Mouse (Mus musculus) MEL (cell line): ENCODE measurements around the gene Poc1a. TPM values are rescaled to one million over a fixed set of nuclear protein-coding genes. Genes with fewer than 3 reads are reported as not detected.

Experiments
- DNase-seq: peaks from one replicate; pipeline ENCODE4 v3.0.0; 2011; ENCODE audit warnings: low read depth, low spot score
- H3K27ac ChIP-seq: 2 replicates; pipeline ENCODE4 v1.5.1; 2012; ENCODE audit warnings: low read depth, mild to moderate bottlenecking, control low read depth, low read length, moderate library complexity; ENCODE audit not compliant: control insufficient read depth
- H3K27me3 ChIP-seq, 2 experiments: fragments of 150-350 bp in 1 of 2; sonication (generic) in 1 of 2; 2 replicates each; pipeline ENCODE4 v1.6.1; 2012; ENCODE audit warnings: low read length in 2 of 2, mild to moderate bottlenecking in 2 of 2, improper control_type of control experiment in 1 of 2, moderate library complexity in 1 of 2; ENCODE audit not compliant: insufficient read depth in 2 of 2, control insufficient read depth in 1 of 2
- H3K36me3 ChIP-seq, 2 experiments: 2 replicates each; pipeline ENCODE4 v1.6.1; 2012 to 2014; ENCODE audit warnings: low read length in 2 of 2, improper control_type of control experiment in 1 of 2, inconsistent platforms in 1 of 2, mild to moderate bottlenecking in 1 of 2; ENCODE audit not compliant: insufficient read depth in 2 of 2, control insufficient read depth in 1 of 2
- H3K4me1 ChIP-seq, 2 experiments: fragments of 150-350 bp in 1 of 2; sonication (generic) in 1 of 2; 2 replicates each; pipeline ENCODE4 v1.6.1; 2012; ENCODE audit warnings: low read length in 2 of 2, improper control_type of control experiment in 1 of 2, mild to moderate bottlenecking in 1 of 2; ENCODE audit not compliant: insufficient read depth in 2 of 2, control insufficient read depth in 1 of 2
- H3K4me3 ChIP-seq, 2 experiments: fragments of 150-350 bp in 1 of 2; sonication (generic) in 1 of 2; 2 replicates each; pipeline ENCODE4 v1.5.1; 2012; ENCODE audit warnings: low read depth in 2 of 2, low read length in 2 of 2, mild to moderate bottlenecking in 2 of 2, moderate library complexity in 2 of 2, control low read depth in 1 of 2, improper control_type of control experiment in 1 of 2; ENCODE audit not compliant: control insufficient read depth in 1 of 2, insufficient read depth in 1 of 2
- H3K79me2 ChIP-seq: 2 replicates; pipeline ENCODE4 v1.6.1; 2012; ENCODE audit warnings: mild to moderate bottlenecking, low read length, moderate library complexity; ENCODE audit not compliant: control insufficient read depth, poor library complexity, insufficient read depth
- H3K9ac ChIP-seq: 2 replicates; pipeline ENCODE4 v1.6.1; 2012; ENCODE audit warnings: low read depth, mild to moderate bottlenecking, control low read depth, low read length, moderate library complexity; ENCODE audit not compliant: control insufficient read depth, poor library complexity, severe bottlenecking
- H3K9me3 ChIP-seq: fragments of 150-350 bp; sonication (generic); replicated peaks from 2 replicates; pipeline ENCODE4 v1.6.1; 2012; ENCODE audit warnings: mild to moderate bottlenecking, low read length, improper control_type of control experiment, moderate library complexity; ENCODE audit not compliant: insufficient read depth
- BHLHE40 ChIP-seq: IDR thresholded peaks from 2 replicates; pipeline ENCODE4 v1.6.1; 2012; ENCODE audit warnings: low read depth, mild to moderate bottlenecking, inconsistent platforms, low read length, improper control_type of control experiment, borderline replicate concordance
- CHD2 ChIP-seq: IDR thresholded peaks from 2 replicates; pipeline ENCODE4 v1.6.1; 2011; ENCODE audit warnings: low read length, improper control_type of control experiment
- CTCF ChIP-seq, 3 experiments: IDR thresholded peaks in 2 of 3; conservative IDR thresholded peaks in 1 of 3; 2 replicates each; pipeline ENCODE4 v1.5.1; 2011 to 2012; ENCODE audit warnings: low read length in 3 of 3, low read depth in 2 of 3, mild to moderate bottlenecking in 2 of 3, improper control_type of control experiment in 1 of 3, inconsistent platforms in 1 of 3, mixed read lengths in 1 of 3, moderate library complexity in 1 of 3; ENCODE audit not compliant: control insufficient read depth in 1 of 3, insufficient read depth in 1 of 3, poor library complexity in 1 of 3, severe bottlenecking in 1 of 3
- ELF1 ChIP-seq: IDR thresholded peaks from 2 replicates; pipeline ENCODE4 v1.6.1; 2014; ENCODE audit warnings: low read depth, mild to moderate bottlenecking, inconsistent platforms, low read length, improper control_type of control experiment, moderate library complexity
- EP300 ChIP-seq, 2 experiments: IDR thresholded peaks; 2 replicates each; pipeline ENCODE4 v1.6.1; 2011; ENCODE audit warnings: improper control_type of control experiment in 2 of 2, low read length in 2 of 2, low read depth in 1 of 2, mild to moderate bottlenecking in 1 of 2
- GABPA ChIP-seq: IDR thresholded peaks from 2 replicates; pipeline ENCODE4 v1.6.1; 2012; ENCODE audit warnings: low read depth, mild to moderate bottlenecking, inconsistent platforms, low read length, improper control_type of control experiment, moderate library complexity
- MAFK ChIP-seq: IDR thresholded peaks from 2 replicates; pipeline ENCODE4 v1.6.1; 2011; ENCODE audit warnings: low read depth, mild to moderate bottlenecking, low read length, improper control_type of control experiment, borderline replicate concordance
- MAX ChIP-seq: IDR thresholded peaks from 2 replicates; pipeline ENCODE4 v1.6.1; 2011; ENCODE audit warnings: low read length, improper control_type of control experiment
- MEF2A ChIP-seq: IDR thresholded peaks from 2 replicates; pipeline ENCODE4 v1.6.1; 2014; ENCODE audit warnings: low read depth, mild to moderate bottlenecking, inconsistent platforms, low read length, improper control_type of control experiment; ENCODE audit not compliant: poor library complexity, insufficient replicate concordance, severe bottlenecking; ENCODE audit errors: extremely low read depth
- NELFE ChIP-seq: IDR thresholded peaks from 2 replicates; pipeline ENCODE4 v1.6.1; 2011; ENCODE audit warnings: low read depth, low read length, improper control_type of control experiment
- NRF1 ChIP-seq: IDR thresholded peaks from 2 replicates; pipeline ENCODE4 v1.6.1; 2014; ENCODE audit warnings: low read depth, mild to moderate bottlenecking, inconsistent platforms, low read length, improper control_type of control experiment, moderate library complexity; ENCODE audit not compliant: poor library complexity, insufficient read depth, severe bottlenecking
- POLR2A ChIP-seq, 2 experiments: IDR thresholded peaks; 2 replicates each; pipeline ENCODE4 v1.6.1; 2011 to 2012; ENCODE audit warnings: low read length in 2 of 2, mild to moderate bottlenecking in 2 of 2, control low read depth in 1 of 2, improper control_type of control experiment in 1 of 2, low read depth in 1 of 2, moderate library complexity in 1 of 2; ENCODE audit not compliant: control insufficient read depth in 1 of 2, insufficient read depth in 1 of 2, poor library complexity in 1 of 2
- POLR2AphosphoS2 ChIP-seq: IDR thresholded peaks from 2 replicates; pipeline ENCODE4 v1.6.1; 2011; ENCODE audit warnings: low read length, improper control_type of control experiment
- TCF12 ChIP-seq: IDR thresholded peaks from 2 replicates; pipeline ENCODE4 v1.6.1; 2014; ENCODE audit warnings: low read depth, mild to moderate bottlenecking, inconsistent platforms, low read length, improper control_type of control experiment, moderate library complexity
- UBTF ChIP-seq: IDR thresholded peaks from 2 replicates; pipeline ENCODE4 v1.6.1; 2012; ENCODE audit warnings: low read depth, mild to moderate bottlenecking, inconsistent platforms, low read length, improper control_type of control experiment, moderate library complexity, borderline replicate concordance; ENCODE audit not compliant: insufficient read depth
- USF1 ChIP-seq: IDR thresholded peaks from 2 replicates; pipeline ENCODE4 v1.6.1; 2014; ENCODE audit warnings: low read depth, mild to moderate bottlenecking, inconsistent platforms, low read length, improper control_type of control experiment, moderate library complexity
- ZNF384 ChIP-seq: IDR thresholded peaks from 2 replicates; pipeline ENCODE4 v1.6.1; 2012; ENCODE audit warnings: low read depth, mild to moderate bottlenecking, inconsistent platforms, low read length, improper control_type of control experiment
- polyA plus RNA-seq, 2 experiments: library from polyadenylated mRNA; stranded (reverse) in 1 of 2; unstranded in 1 of 2; fragments of >175 nt in 1 of 2; fragments of >200 nt in 1 of 2; gene quantifications; 2 replicates each; pipeline versions ENCODE4 v1.2.1 to v1.2.4; 2012; ENCODE audit warnings: low replicate concordance in 2 of 2, low read depth in 1 of 2; ENCODE audit not compliant: insufficient read length in 2 of 2, insufficient read depth in 1 of 2, missing spikeins in 1 of 2
- total RNA-seq: library from RNA; depleted of rRNA; stranded (reverse); fragments of 300-350 nt; gene quantifications from 2 replicates; pipeline ENCODE4 v1.2.3, GENCODE M21; 2012

Gene Poc1a
- total and polyA plus RNA-seq, 3 experiments: 33.8 to 41.3 TPM; not detected in 1

- Histone ChIP-seq H3K79me2 (no peaks in the 10 kb centered on the region), H3K9ac (no peak overlapping the region), H3K27me3 (no peaks in the 10 kb centered on the region), H3K27ac (no peak overlapping the region), H3K4me3 (no peak overlapping the region), H3K4me1 (no peaks in the 10 kb centered on the region), H3K9me3 (no peaks in the 10 kb centered on the region), H3K36me3 (peaks cover 0 to 7% of the 10 kb centered on the region in 2 experiments; a peak in 1 of 4 replicates)
- TF ChIP-seq MEF2A: no peak
- TF ChIP-seq TCF12: no peak
- TF ChIP-seq ELF1: no peak
- no peak for TF ChIP-seq USF1
- no peak for TF ChIP-seq CTCF (IDR thresholded peaks at IDR 0.05 in 2 of 3, conservative IDR thresholded peaks at IDR 0.05 in 1 of 3; ENCODE audit: control insufficient read depth in 1 of 3, insufficient read depth in 1 of 3, low read depth in 2 of 3, low read length in 3 of 3, poor library complexity in 1 of 3, severe bottlenecking in 1 of 3)
- TF ChIP-seq BHLHE40: no peak
- no peak for TF ChIP-seq GABPA
- no peak for TF ChIP-seq MAFK
- no peak for TF ChIP-seq POLR2A (IDR thresholded peaks at IDR 0.05; ENCODE audit: control insufficient read depth in 1 of 2, insufficient read depth in 1 of 2, low read depth in 1 of 2, low read length in 2 of 2, poor library complexity in 1 of 2)
- TF ChIP-seq NRF1: no peak
- no peak for TF ChIP-seq NELFE
- TF ChIP-seq MAX: no peak
- no peak for TF ChIP-seq POLR2AphosphoS2
- no peak for TF ChIP-seq UBTF
- TF ChIP-seq ZNF384: no peak
- TF ChIP-seq CHD2: no peak
- no peak for DNase-seq
Measured at GRCm38 (mm10) chr9:106237878-106238277, 43.0 kb upstream of the Poc1a start.

DNA sequence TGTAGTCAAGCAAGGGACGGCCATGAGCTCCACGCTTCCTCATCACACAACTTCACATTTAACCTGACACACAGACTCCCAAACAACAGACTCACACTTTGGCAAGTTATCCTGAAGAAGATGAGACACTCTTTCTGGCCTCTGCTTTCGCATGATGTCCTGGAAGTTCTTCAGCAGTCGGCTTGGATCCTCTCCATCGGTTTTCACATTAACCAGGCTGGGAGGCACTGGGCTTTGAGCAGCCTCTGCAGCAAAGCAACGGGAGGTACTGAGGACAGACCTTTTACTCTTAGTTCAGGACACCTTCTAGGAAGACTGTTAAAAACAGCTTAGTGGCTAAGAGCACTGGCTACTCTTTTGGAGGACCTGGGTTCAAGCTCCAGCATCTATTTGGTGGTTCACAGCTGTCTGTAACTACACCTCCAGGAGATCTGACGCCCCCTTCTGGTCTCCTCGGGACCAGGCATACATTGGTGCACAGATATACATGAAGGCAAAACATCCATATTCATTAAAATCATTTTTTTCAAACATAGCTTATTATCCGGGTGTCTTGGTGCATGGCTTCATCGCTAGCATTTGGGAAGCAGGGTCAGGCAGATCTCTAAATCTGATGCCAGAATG is 39.2 kb upstream of the Poc1a start:
- H3K9ac ChIP-seq: no peak overlapping the region
- no peak overlapping the region for H3K4me3 ChIP-seq
- H3K27me3 ChIP-seq: no peaks in the 10 kb centered on the region
- TF ChIP-seq CTCF (IDR thresholded peaks at IDR 0.05 in 2 of 3, conservative IDR thresholded peaks at IDR 0.05 in 1 of 3; ENCODE audit: control insufficient read depth in 1 of 3, insufficient read depth in 1 of 3, low read depth in 2 of 3, low read length in 3 of 3, poor library complexity in 1 of 3, severe bottlenecking in 1 of 3) (peak; percentile 28 to 42 (median 40); a peak in 5 of 6 replicates), EP300 (IDR thresholded peaks at IDR 0.05; ENCODE audit: low read depth in 1 of 2, low read length in 2 of 2) (no peak)
- H3K4me1 ChIP-seq: peaks cover 0 to 2% of the 10 kb centered on the region in 2 experiments; a peak in 1 of 4 replicates
- H3K79me2 ChIP-seq: no peaks in the 10 kb centered on the region
- peaks cover 0 to 7% of the 10 kb centered on the region in 2 experiments; a peak in 1 of 4 replicates for H3K36me3 ChIP-seq
- H3K9me3 ChIP-seq: no peaks in the 10 kb centered on the region
- no peak overlapping the region for H3K27ac ChIP-seq
- DNase-seq: peak; percentile 33
